Mouse (Mus musculus) layer of hippocampus, adult 9-10 months (tissue): ENCODE data around the gene Pex12.
"Not testable (repeated sequence)": the region's sequence is repeated elsewhere in the genome, so short reads cannot be mapped to it uniquely, and the experiment has no call there.

Experiments
- DNase-seq: peaks from one replicate; pipeline ENCODE4 v3.0.0; 2022; ENCODE audit warnings: low spot score

The Pex12 gene

GRCm38 (mm10) chr11:83302526-83303251 is at the start of gene Pex12:
Gene Pex12 (minus strand): TSS chr11:83302586.
- peak; percentile 79 for DNase-seq

DNA sequence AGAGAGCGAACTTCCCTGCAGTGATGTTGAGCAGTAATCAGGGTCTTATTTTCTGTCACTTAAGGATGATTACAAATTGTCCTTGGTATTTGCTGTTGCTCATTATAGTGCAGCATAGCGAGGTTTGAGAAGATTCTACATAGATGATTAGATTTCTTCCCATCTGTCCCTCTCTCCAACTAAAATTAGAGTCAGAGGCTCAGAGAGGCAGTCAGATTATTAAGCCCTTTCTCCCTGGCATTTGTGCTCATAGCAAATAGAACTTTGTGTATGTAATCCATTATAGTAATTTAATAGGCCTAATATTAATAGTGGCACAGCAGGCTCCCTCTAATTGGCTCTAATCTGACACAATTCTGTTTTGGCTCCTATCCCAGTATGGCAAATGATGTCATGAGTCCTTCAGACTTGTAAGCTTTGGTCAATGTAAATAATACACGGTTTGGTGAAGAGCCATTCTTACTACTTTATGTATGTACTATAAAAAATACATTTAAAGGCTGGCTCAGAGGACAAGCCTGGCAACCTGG is 39.4 kb upstream of the Pex12 start:
- DNase-seq = no peak

DNA sequence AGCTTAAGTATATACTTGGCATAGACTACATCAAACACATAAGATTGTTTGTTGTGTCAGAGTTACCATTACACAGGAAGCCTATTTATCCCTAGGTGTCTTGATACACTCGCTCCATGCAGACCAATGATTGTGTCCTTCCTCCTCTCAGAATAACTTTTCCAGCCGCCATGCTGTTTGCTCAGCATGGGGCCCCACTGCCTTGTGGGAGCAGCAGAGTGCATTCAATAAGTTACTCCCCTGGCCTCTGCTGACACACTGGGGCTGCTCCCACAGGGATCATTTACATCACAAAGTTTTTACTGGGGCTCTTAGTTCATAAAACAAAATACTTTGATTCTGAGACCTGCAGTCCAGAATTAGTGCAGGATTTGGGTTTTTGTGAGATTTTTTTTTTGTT is 37.3 kb upstream of the Pex12 start:
- DNase-seq = no peak

DNA sequence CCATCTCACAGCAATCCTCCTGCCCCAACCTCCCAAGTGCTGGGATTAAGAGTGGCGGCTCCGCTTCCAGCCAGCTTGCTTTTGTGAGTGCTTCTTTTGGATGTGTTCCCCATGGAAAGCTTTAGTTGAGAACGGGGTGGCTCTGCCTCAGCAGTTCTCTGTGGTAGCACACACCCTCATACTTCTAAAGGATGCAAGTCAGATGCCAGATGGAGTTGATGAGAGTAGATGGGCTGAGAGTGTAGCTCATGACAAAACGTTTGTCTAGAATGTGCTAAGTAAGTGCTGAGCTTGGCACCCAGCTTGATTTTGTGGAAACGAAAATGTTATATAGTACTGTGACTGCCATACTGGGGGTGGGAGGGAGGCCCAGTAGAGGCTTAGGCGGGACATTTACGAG is 33.4 kb upstream of the Pex12 start:
- DNase-seq = no peak

DNA sequence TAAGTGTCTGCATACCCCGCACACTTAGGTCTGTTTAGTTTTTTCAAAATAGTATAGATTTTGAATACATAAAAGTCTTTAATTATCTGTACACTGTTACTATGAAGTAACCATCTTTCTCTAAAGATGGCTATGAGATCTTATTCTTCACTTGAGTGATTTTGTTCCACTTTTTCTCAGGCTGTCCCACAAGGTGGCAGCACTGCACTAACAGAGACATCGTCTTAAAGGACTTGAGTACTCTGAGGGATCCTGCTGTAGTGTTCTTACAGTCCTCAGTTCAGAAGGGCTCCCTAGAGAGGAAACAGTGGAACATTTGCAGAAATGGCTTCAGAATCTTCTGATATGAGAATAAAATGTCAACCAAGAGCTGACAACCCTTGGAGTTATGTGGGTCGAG is 25.0 kb upstream of the Pex12 start:
- DNase-seq = peak; percentile 44

GRCm38 (mm10) chr11:83326692-83327091 is 24.3 kb upstream of the Pex12 start:
- not testable (repeated sequence) for DNase-seq

DNA sequence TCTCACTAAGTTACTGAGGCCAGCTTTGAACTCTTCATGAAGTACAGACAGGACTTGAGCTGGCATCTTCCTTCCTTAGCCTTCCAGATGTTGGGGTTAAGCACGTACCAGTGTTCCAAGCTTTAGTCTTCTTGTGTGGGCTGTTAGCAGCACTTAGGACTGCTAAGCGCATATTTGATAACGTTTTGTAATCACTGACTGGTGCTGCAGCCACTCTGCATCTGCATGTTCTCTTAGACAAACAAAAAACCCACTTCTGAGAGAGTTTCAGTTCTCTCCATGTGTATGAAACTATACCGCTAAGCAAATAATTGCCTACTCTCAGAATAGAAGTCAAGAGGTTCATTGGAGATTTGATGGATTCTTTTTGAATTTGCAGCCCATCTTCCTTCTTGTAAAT is 16.7 kb upstream of the Pex12 start:
- DNase-seq = no peak

DNA sequence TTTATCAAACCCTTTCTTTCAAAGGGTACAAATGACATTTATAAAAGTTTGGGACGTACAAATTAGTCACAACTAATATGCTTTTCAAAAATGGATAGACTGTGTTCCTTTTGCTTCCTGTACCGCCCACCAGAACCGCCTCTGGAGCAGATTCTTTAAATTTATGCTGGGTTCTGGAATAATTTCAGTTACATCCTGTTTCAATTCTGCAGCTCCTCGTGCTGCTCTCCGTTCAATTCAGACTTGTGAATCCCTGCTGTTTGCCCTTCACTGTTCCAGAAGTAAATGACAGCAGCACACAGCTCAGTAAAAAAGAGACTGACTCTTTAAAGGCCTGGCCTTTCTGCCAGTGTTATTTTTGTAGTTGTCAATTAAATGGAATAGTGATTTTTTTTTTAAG is 10.1 kb upstream of the Pex12 start:
- DNase-seq = no peak

DNA sequence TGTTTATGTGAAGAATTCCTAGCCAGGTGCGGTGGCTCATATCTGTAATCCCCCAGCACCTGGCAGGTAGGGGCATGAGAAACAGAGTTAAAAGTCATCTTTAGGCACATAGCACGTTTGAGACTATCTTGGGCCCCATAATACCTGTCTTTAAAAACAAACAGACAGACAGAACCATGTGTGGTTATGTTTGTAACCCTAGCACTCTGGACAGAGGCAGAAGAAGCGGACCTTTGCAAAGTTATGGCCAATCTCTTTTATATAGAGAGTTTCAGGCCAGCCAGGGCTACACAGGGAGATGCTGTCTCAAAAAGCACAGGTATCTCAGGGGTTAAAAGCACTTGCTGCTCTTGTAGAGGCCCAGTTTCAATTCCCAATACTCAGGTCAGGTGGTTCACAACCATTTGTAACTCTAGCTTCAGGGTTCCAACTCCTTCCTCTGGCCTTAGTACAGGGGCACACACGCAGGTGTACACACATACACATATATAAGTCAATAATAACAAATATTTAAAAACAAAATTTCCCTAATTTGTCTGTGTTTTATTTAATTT is 4.4 kb upstream of the Pex12 start:
- DNase-seq = no peak

GRCm38 (mm10) chr11:83304485-83304884 is 2.1 kb upstream of the Pex12 start:
- DNase-seq = no peak

DNA sequence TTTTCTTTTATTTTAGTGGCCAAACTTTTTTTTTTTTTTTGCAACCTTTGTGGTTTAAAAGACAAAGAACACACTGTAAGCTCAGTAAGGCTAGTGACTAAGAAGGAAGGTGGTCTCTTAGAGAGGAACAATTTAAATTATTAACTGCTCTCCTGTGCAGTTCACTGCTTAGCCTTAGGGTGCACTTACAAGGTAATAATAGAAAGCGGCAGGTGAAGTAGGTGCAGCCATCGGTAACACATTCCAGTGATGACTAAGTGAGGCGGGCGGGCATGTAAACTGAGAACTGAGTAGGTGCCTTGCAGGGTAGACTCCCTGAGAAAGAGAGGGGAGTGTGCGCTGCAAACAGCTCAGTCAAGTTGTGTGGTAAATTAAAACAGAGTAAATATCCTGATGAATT is 1.4 kb upstream of the Pex12 start:
- DNase-seq = no peak

GRCm38 (mm10) chr11:83302124-83302523 is 262 bp downstream of the Pex12 start:
- no peak for DNase-seq

DNA sequence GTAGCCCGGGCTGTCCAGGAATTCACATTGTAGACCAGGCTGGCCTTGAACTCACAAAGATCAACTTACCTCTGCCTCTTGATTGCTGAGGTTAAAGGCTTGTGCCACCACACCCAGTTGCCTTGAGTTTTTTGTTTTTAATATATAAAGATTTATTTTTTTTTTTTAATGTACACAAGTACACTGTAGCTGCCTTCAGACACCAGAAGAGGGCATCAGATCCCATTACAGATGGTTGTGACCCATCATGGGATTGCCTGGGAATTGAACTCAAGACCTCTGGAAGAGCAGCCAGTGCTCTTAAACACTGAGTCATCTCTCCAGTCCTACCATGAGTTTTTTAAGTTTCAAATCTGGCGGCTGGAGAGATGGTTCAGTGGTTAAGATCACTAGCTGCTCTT is 955 bp downstream of the Pex12 start:
- no peak for DNase-seq

GRCm38 (mm10) chr11:83299724-83300123 is 2.7 kb downstream of the Pex12 start:
- DNase-seq = no peak

- DNase-seq = peak; percentile 88
Observed at GRCm38 (mm10) chr11:83298225-83299195, 3.9 kb downstream of the Pex12 start, which contains the start of gene Ap2b1. Gene Ap2b1 (plus strand): TSS chr11:83299024.

DNA sequence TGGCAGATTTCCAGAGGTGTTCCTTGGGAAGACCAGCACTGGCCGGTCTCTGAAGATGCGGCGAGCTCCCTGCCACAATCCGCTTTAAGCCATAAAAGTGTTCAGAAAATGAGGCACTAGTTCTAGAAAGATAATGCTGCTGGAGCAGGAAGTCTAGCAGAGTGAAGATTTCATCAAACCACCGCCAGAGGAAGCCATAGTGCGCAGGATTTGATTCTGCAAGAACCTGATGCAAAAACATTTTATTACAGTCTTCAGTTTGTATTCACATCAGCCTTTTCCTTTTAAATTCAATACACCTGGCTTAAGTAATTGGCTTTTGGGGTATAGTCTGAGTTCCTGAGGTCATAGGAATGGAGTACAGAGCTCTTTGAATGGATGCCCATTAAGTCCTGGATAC is 4.6 kb downstream of the Pex12 start:
- no peak for DNase-seq

DNA sequence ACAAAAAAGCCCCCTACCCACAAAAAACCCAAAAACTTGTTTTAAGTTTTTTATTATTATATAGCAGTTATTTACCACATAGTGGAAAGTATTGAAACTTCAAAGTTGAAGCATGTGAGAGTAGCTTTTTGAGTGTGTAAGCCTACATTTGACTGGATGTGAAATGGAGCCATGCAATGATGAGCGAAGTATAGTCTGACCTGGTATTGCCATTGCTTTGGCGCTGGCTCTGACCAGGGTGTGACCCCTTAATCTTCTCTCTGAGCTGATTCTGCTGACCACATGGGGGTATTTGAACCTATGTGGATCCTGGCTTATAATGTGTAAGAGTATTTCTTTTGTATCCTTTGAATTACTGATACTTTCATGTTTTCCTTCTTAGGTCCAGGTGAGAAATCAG is 8.3 kb downstream of the Pex12 start:
- DNase-seq = no peak

DNA sequence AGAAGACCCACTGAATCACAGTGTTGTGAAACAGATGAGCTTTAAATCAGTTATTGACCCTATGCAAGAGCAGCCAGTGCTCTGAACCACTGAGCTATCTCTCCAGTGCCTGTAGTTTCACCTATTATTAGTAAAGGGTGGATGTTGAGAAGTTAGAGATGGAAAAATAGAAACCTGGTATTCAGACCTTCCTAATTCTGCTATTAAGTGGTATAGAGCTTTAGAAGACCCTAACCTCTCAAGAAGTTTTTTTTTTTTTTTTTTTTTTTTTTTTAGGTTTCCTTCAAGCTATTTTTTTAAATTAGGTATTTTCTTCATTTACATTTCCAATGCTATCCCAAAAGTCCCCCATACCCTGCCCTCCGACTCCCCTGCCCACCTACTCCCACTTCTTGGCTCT is 9.2 kb downstream of the Pex12 start:
- no peak for DNase-seq

- no peak for DNase-seq
Observed at GRCm38 (mm10) chr11:83292251-83292587, 10.2 kb downstream of the Pex12 start.

GRCm38 (mm10) chr11:83291375-83292250 is 10.8 kb downstream of the Pex12 start:
- peak; percentile 92 for DNase-seq

- DNase-seq = no peak
Observed at GRCm38 (mm10) chr11:83289633-83290032, 12.8 kb downstream of the Pex12 start.

GRCm38 (mm10) chr11:83289036-83289435 is 13.3 kb downstream of the Pex12 start:
- DNase-seq = no peak
